Mouse (Mus musculus) limb, embryonic 14.5 days (tissue): ENCODE results near the gene Chst11. TPM values are rescaled to one million over a fixed set of nuclear protein-coding genes. Genes with fewer than 3 reads are reported as not detected.

Experiments
- ATAC-seq: fragments of 200-750 bp; cut with Nextera tagmentation; 2 replicates; pipeline ENCODE4 v1.8.0; 2017; ENCODE audit warnings: low read depth, moderate number of reproducible peaks, moderate TSS enrichment; ENCODE audit not compliant: low FRiP score
- DNase-seq: peaks from one replicate; pipeline ENCODE4 v3.0.0-alpha.2; 2015; ENCODE audit warnings: low spot score
- H3K27ac ChIP-seq: fragments of 300-500 bp; sonication (generic); replicated peaks from 2 replicates; pipeline ENCODE4 v1.5.1; 2014; ENCODE audit warnings: low read depth, mild to moderate bottlenecking, low read length, moderate library complexity, mixed read lengths
- H3K27me3 ChIP-seq: fragments of 300-500 bp; sonication (generic); 2 replicates; pipeline ENCODE4 v1.6.1; 2014; ENCODE audit warnings: low read length, mixed read lengths; ENCODE audit not compliant: control insufficient read depth, insufficient read depth
- H3K36me3 ChIP-seq: fragments of 300-500 bp; sonication (generic); 2 replicates; pipeline ENCODE4 v1.6.1; 2014; ENCODE audit warnings: mild to moderate bottlenecking, low read length, moderate library complexity, mixed read lengths; ENCODE audit not compliant: control insufficient read depth, insufficient read depth
- H3K4me1 ChIP-seq: fragments of 300-500 bp; sonication (generic); 2 replicates; pipeline ENCODE4 v1.6.1; 2014; ENCODE audit warnings: antibody characterized with exemption, low read length, mixed read lengths; ENCODE audit not compliant: control insufficient read depth, insufficient read depth
- H3K4me2 ChIP-seq: fragments of 300-500 bp; sonication (generic); replicated peaks from 2 replicates; pipeline ENCODE4 v1.6.1; 2014; ENCODE audit warnings: low read depth, mild to moderate bottlenecking, low read length, moderate library complexity; ENCODE audit not compliant: severe bottlenecking
- H3K4me3 ChIP-seq: fragments of 300-500 bp; sonication (generic); replicated peaks from 2 replicates; pipeline ENCODE4 v1.5.1; 2014; ENCODE audit warnings: low read length
- H3K9ac ChIP-seq: fragments of 300-500 bp; sonication (generic); 2 replicates; pipeline ENCODE4 v1.6.1; 2014; ENCODE audit warnings: mild to moderate bottlenecking, low read depth, low read length, moderate library complexity; ENCODE audit not compliant: severe bottlenecking
- H3K9me3 ChIP-seq: fragments of 300-500 bp; sonication (generic); 2 replicates; pipeline ENCODE4 v1.6.1; 2016; ENCODE audit warnings: low read length; ENCODE audit not compliant: control insufficient read depth
- POLR2A ChIP-seq: fragments of 200-500 bp; IDR thresholded peaks from 2 replicates; pipeline ENCODE4 v1.8.0; 2012; ENCODE audit warnings: inconsistent platforms, mild to moderate bottlenecking, moderate library complexity, borderline replicate concordance; ENCODE audit not compliant: insufficient read depth, insufficient read length; ENCODE audit errors: extremely low read depth
- WGBS: fragments of 180-500 bp; shearing (Covaris S2); extraction: QIAGEN DNeasy Blood & Tissue Kit; methylation state at CpG from one replicate; pipeline ENCODE4 v1.1.7; 2014; 5-methylcytosine and 5-hydroxymethylcytosine counted together
- polyA plus RNA-seq, 2 experiments: library from polyadenylated mRNA; depleted of rRNA in 1 of 2; stranded (reverse) in 1 of 2; unstranded in 1 of 2; fragments of >200 nt; fragmentation: Nextera tagmentation in 1 of 2; extraction: Ambion mirVana in 1 of 2; gene quantifications; 2 replicates each; pipeline versions ENCODE4 v1.2.1 to v1.2.3; 2012 to 2014

Chst11 gene
- polyA plus RNA-seq, 2 experiments: 5.2 to 27.6 TPM

- no peak overlapping the region for H3K27ac ChIP-seq
- no peaks in the 10 kb centered on the region for H3K9me3 ChIP-seq
- 75% methylated on average over 5 of the region's 5 CpGs for WGBS
- H3K27me3 ChIP-seq: no peaks in the 10 kb centered on the region
- TF ChIP-seq POLR2A: no peak
- no peak overlapping the region for H3K9ac ChIP-seq
- H3K4me2 ChIP-seq: no peak overlapping the region
- no peak for DNase-seq
- H3K36me3 ChIP-seq: no peaks in the 10 kb centered on the region
- 0 out of 2 replicates have a peak, but pooled peaks cover 8% of the 10 kb centered on the region for H3K4me1 ChIP-seq
- H3K4me3 ChIP-seq: no peak overlapping the region
- ATAC-seq: no peak
Measured at GRCm38 (mm10) chr10:83000169-83000568, 14.9 kb downstream of the Chst11 start.

GRCm38 (mm10) chr10:83000721-83001120 lies 15.4 kb downstream of the Chst11 start:
- ATAC-seq (no peak), DNase-seq (no peak)
- Histone ChIP-seq H3K4me2 (no peak overlapping the region), H3K9me3 (no peaks in the 10 kb centered on the region), H3K36me3 (peaks cover 3% of the 10 kb centered on the region; the same call in 1 of the 2 replicates), H3K27me3 (no peaks in the 10 kb centered on the region), H3K27ac (no peak overlapping the region), H3K4me3 (no peak overlapping the region), H3K9ac (no peak overlapping the region), H3K4me1 (0 out of 2 replicates have a peak, but pooled peaks cover 8% of the 10 kb centered on the region)
- WGBS: 92% methylated on average over 2 of the region's 2 CpGs
- TF ChIP-seq POLR2A: no peak

GRCm38 (mm10) chr10:83003899-83004298 lies 18.6 kb downstream of the Chst11 start:
- no peak for TF ChIP-seq POLR2A
- no peaks in the 10 kb centered on the region for H3K9me3 ChIP-seq
- H3K9ac ChIP-seq: no peak overlapping the region
- ATAC-seq (no peak), DNase-seq (no peak)
- H3K27ac ChIP-seq: no peak overlapping the region
- H3K4me1 ChIP-seq: peaks cover 8% of the 10 kb centered on the region; the same call in 1 of the 2 replicates
- H3K4me2 ChIP-seq: no peak overlapping the region
- no peaks in the 10 kb centered on the region for H3K27me3 ChIP-seq
- H3K4me3 ChIP-seq: no peak overlapping the region
- peaks cover 14% of the 10 kb centered on the region; the same call in 1 of the 2 replicates for H3K36me3 ChIP-seq
- 93% methylated on average over 7 of the region's 7 CpGs for WGBS

GRCm38 (mm10) chr10:83004389-83004788 lies 19.1 kb downstream of the Chst11 start:
- H3K27me3 ChIP-seq: no peaks in the 10 kb centered on the region
- no peak for ATAC-seq
- TF ChIP-seq POLR2A: no peak
- 69% methylated on average over 9 of the region's 9 CpGs for WGBS
- H3K27ac ChIP-seq: no peak overlapping the region
- no peak for DNase-seq
- peaks cover 14% of the 10 kb centered on the region; the same call in 1 of the 2 replicates for H3K36me3 ChIP-seq
- no peak overlapping the region for H3K4me3 ChIP-seq
- no peak overlapping the region for H3K9ac ChIP-seq
- no peaks in the 10 kb centered on the region for H3K9me3 ChIP-seq
- H3K4me2 ChIP-seq: no peak overlapping the region
- H3K4me1 ChIP-seq: peaks cover 6% of the 10 kb centered on the region; the same call in 1 of the 2 replicates

DNA sequence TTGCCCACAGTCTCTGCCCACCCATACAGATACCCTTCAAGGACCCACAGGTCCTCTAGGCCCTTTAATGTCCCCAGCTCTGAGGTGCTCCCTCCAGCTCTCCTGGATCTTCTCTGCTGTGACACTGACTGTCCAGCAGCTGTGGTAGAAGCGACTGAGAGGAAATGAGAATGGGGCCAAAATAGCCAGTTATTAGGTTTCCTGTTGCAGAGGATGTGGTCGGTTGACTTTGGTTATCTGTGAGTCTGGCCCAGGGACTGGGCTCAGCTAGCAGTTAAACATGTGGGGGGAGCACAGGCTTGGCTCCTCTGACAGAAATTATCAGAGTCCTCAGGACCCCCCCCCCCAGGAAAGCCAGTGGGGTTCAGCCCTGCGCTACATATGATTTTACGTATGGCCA lies 19.7 kb downstream of the Chst11 start:
- Histone ChIP-seq H3K4me2 (no peak overlapping the region), H3K27me3 (no peaks in the 10 kb centered on the region), H3K4me1 (peaks cover 8% of the 10 kb centered on the region; the same call in 1 of the 2 replicates), H3K4me3 (no peak overlapping the region), H3K27ac (no peak overlapping the region), H3K9ac (no peak overlapping the region), H3K36me3 (peaks cover 14% of the 10 kb centered on the region; the same call in 1 of the 2 replicates), H3K9me3 (no peaks in the 10 kb centered on the region)
- WGBS: 78% methylated on average over 4 of the region's 4 CpGs
- no peak for DNase-seq
- no peak for ATAC-seq
- no peak for TF ChIP-seq POLR2A

- H3K4me2 ChIP-seq: no peak overlapping the region
- H3K27ac ChIP-seq: no peak overlapping the region
- H3K36me3 ChIP-seq: peaks cover 14% of the 10 kb centered on the region; the same call in 1 of the 2 replicates
- 83% methylated on average over 8 of the region's 8 CpGs for WGBS
- TF ChIP-seq POLR2A: no peak
- no peak for ATAC-seq
- H3K27me3 ChIP-seq: no peaks in the 10 kb centered on the region
- H3K9me3 ChIP-seq: no peaks in the 10 kb centered on the region
- no peak overlapping the region for H3K4me3 ChIP-seq
- H3K9ac ChIP-seq: no peak overlapping the region
- DNase-seq: no peak
- H3K4me1 ChIP-seq: peaks cover 8% of the 10 kb centered on the region; the same call in 1 of the 2 replicates
Measured at GRCm38 (mm10) chr10:83006258-83006657, 21.0 kb downstream of the Chst11 start.
